Mouse (Mus musculus): Measurements from ENCODE around the gene Mtfr1l.

DNA sequence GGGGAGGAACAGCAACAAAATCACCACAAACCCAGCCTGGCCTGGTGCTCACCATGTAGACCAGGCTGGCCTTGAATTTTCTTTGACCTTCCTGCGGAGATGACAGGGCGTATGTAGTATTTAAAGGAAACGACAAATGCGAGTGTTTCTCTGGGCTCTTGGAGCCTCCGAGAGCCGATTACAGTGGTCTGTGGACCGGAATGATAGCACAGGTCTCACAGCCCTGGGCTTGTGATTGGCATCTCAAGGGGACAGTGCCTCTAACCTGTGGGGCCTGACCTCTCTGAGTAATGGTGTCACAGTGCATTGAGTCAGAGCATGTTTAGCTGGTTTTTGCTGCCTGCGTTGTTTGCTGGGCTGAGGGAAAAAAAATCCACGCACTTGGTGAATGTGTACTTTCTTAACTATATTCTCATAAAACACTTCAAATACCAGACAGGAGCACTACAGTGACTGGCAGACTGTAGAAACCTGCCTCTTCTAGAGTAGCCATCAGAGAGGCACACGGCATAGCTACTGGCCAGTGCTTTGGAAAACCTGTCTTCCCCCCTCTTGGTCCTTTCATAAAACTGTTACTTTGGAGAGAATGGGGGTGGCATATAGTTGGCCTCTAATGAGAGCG lies 20.8 kb downstream of the Mtfr1l start:
- TF ChIP-seq CTCF (IDR thresholded peaks at IDR 0.05; ENCODE audit: extremely low read depth, insufficient read depth, insufficient read length, insufficient replicate concordance) (no peak), POLR2A (IDR thresholded peaks at IDR 0.05; ENCODE audit: low read depth, low read length) (no peak)
